Mouse (Mus musculus): ENCODE results near the gene Dmrtc2.
A peak's percentile ranks its signal among the peaks of the same experiment; 100 is the strongest.
"Not testable (repeated sequence)": the region's sequence is repeated elsewhere in the genome, so short reads cannot be mapped to it uniquely, and the experiment has no call there.

The Dmrtc2 gene

DNA sequence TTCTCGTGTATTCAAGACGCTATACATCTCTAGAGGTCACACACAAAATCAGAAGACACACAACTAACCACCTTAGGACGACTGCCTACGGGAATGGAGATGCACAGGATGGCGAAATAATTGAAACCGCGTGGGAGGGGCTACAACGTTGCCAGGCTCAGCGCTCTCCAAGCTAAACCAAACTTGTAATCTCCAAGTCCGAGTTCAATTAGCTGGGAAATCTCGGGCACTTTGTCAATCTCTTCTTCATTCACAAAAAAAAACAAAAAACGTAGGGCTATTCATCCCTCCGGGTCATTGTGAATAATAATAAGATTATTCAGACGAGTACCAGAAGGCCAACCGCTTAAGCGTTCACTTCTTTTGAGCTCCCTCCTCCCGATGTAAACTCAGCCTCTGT, 777 bp upstream of the Dmrtc2 start:
- DNase-seq (ENCODE audit: low read depth, low spot score): no peak

DNA sequence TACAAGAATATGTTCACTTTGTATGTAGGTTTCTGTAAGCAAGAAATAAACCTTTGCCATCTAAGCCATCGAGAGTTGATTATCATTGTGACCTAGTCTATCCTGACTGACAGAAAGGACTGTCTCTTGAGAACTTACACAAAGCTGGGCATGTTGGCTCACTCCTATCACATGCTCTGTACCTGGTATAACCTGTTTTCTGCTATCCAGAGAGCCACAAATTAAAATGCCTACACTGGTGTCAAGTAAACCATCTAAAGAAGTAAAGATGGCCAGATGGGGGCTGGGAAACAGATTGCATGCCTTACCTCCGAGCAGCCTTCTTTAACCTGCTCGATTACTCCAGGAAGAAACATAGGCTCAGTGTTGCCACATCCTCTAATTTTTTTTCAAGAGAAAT, 7.7 kb downstream of the Dmrtc2 start:
- DNase-seq (ENCODE audit: low read depth, low spot score): no peak

DNA sequence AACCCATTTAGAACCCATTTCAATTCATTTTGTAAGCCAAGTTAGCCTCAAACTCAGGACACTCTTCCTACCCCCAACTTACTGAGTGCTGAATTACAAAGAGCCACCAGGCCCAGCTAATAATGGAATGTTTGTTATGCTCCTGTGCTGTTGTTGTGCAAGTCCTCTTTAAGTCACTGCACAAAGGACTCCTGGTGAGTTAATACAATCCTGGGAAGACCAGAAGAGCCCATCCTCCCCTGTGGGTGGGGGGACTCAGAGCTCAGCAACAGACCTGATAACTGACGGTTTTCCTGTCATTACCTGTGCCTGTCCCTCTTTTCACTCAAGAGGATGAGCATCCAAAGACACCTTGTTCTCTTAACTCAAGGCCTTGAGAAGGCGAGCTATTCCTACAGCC, 9.8 kb downstream of the Dmrtc2 start:
- DNase-seq (ENCODE audit: low read depth, low spot score): no peak

DNA sequence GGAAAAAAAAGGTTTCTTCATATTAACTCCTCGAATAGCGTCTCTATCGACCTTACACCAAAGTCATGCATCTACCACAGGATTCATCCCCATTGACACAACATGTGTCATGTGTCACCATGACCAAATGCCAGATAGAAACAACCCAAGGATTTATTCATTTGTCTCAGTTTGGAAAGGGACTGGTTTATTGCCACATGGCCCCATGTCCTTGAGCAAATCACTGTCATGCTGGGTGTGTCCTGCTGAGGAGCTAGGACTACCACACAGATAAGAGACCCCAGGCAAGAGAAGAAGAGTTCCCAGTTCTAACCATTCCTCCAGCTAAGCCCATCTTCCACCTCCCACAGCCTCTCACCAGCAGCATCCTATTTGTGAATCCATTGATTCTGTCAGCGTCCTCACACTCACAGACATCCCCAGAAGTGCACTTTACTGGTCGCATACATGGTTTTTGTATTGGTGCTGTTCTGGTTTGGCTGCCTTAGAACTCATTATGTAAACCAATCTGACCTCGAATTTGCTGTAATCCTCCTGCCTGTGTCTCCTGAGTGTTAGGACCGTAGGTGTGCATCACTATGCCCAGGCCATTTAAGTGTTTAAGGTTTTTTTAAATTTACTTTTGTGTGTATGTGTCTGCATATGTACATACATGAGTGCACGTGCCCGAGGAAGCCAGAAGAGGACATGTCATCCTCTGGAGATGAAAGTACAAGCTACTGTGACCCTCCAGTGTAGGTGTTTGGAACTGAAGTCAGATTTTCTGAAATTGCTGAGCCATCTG, 12.8 kb downstream of the Dmrtc2 start:
- no peak for DNase-seq (ENCODE audit: low read depth, low spot score)

DNA sequence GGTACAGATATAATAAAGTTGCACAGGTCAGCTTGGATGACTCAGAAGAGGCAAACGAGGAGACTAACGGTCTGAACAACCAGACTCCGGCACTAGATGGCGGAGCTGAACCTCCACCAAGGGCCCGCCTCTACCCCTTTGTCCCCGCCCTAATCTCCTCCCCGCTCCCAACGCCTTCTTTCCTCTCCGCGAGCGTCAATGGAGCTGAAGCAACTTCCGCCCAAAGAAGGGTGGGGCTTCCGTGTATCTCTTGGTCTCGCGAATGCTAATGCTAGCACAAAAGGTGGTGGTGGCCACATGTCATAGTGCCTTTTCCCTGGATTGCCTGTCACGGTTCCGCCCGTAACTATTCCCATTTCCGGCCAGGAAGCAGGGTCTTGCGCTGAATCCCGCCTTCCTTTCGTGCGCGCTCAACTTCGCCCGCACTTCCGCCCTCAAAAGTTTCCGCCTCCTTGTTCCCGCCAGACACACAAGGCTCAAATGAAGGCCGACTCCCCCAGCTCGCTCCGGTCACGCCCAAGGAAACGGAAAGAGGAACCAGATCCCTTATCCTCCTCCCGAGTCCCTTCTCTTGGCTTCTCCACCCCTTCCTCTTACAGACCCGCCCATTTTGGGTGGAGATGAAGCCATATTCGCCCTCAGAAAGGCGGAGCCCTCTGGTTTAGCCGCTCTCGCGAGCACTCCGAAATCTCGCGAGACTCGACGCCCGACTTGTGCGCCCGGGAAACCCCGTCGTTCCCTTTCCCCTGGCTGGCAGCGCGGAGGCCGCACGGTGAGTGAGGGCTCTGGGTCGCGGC, 14.2 kb downstream of the Dmrtc2 start, which contains the start of gene Rps19:
Gene Rps19 (plus strand): TSS at position 476 of the 797 bp plus-strand sequence.
- peak; percentile 100 for DNase-seq (ENCODE audit: low read depth, low spot score)

DNA sequence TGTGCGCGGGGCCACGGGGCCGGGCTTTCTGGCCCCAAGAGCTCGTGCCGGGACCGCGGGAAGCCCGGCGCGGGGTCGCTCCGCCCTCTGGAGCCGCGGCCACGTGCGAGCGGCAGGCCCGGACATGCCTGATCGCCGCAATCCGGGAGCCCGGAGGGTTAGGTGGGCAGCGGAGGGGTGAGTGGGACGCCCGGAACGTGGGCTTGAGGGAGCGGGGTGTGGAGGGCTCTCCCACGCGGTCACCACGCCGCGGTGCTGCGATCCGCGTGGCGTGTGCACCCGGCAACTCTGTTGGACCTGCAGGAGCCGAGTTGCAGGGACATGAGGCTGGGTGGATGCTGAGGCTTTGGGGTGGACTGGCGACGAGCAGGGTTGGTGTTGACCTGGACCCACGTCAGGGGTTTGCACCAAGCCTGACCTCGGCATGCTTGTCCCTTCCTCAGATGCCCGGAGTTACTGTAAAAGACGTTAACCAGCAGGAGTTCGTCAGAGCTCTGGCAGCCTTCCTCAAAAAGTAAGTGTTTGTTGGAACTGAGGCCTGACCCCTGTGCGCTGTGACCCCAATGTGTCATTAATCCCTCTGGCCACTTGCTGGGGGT, 14.9 kb downstream of the Dmrtc2 start:
- no peak for DNase-seq (ENCODE audit: low read depth, low spot score)

DNA sequence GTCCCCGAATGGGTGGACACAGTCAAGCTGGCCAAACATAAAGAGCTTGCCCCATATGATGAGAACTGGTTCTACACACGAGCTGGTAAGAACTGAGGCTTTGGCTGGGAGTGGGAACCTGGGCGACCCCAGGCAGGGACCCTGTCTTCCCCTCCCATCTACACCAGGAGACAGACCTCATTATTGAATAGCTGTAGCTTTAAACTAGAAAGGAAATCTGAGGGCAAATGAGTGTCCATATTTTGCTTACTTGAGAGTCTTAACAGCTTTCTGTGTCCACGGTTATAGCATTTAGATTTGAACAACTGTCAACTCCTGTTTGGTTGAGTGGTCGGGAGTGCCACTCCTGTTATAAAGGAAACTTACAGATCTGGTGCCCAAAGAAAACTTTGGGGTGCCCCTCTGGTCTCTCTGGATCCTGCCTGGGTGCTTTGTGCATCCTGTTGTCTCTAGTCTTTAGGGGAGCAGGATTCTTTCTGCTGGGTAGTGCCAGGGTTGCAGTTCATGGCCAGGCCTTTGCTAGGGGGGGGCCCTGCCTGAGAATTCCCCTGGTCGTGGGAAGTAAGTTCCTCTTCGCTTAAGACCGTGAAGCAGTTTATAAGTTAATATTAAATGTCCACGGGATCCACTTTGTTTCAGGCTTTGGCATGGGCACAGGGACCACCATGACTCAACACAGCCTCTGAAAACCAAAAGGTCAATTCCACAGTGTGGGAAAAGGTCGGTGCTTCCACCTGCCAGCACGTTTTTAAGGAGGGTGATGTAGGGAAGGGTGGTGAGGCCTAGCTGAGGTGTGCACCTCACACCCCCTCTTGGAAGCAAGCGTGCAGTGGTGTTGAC, 15.8 kb downstream of the Dmrtc2 start:
- DNase-seq (ENCODE audit: low read depth, low spot score): no peak

DNA sequence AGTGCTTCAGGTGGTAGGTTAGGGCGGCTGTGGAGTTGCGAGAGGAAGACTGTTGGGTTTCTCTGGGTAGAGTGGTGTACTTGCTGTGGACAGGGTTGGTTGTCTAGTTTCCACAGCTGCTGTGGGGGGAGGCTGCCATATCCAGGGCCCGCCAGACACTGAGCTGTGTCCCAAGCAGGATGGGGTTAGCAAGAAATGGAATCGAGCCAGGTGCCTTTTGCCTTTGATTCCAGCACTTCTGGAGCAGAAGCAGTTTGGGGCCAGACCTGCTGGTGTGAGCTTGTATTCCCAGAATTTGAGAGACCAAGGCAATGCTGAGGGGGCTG, 16.4 kb downstream of the Dmrtc2 start:
- no peak for DNase-seq (ENCODE audit: low read depth, low spot score)

DNA sequence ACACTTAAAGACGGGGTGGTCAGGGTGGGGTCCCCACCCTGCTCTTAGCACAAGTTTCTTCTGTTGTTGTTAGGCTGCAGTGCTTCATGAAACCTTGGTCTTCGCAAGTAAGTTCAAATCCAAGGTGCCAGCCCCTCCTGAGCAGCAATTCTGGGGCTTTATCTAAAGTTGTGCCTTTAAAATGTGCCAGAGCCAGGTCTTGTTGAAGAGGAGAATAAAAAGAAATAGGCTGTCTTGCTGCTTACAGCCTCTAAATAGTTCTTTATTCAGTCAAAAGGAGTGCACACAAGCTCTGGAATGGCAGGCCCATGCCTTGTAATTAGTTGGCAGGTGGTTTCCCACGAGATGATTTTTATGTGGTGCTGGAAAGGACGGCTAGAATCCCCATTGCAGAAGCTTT, 17.2 kb downstream of the Dmrtc2 start:
- DNase-seq (ENCODE audit: low read depth, low spot score): no peak

DNA sequence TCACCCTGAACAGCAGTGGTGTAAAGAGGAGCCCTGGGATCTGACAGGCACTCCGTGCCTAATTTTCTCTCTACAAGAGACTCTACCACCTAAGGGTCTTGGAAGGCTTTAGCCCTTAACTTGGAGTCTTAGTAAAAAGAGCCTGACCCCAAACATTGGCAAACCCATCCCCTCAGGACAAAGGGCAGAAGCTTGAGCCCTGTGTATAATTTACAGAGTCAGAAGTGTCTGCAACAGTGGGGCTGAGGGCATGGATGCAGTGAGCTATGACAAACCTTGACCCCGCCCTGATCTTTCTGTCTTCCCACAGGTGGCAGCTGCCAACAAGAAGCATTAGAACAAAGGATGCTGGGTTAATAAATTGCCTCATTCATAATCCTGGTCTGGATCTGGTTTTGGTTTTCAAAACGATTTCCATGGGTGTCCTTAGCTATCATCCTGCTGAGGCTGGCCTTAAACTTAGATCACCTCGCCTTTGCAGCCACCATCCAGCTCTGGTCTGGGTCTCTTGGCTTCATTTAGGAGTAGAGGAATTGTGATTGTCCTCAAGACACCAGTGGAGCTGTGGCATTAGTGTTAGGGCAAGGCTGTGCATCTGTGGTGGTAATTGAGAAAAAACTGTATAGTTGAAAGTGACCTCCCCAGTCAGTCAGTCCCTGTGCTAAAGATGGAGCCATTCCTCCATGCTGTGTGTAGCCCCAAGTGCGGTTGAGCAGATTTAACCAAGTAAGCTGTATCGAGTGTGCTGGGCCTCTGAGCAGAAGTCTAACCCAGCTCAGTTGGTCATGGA, 19.8 kb downstream of the Dmrtc2 start:
- DNase-seq (ENCODE audit: low read depth, low spot score): no peak

DNA sequence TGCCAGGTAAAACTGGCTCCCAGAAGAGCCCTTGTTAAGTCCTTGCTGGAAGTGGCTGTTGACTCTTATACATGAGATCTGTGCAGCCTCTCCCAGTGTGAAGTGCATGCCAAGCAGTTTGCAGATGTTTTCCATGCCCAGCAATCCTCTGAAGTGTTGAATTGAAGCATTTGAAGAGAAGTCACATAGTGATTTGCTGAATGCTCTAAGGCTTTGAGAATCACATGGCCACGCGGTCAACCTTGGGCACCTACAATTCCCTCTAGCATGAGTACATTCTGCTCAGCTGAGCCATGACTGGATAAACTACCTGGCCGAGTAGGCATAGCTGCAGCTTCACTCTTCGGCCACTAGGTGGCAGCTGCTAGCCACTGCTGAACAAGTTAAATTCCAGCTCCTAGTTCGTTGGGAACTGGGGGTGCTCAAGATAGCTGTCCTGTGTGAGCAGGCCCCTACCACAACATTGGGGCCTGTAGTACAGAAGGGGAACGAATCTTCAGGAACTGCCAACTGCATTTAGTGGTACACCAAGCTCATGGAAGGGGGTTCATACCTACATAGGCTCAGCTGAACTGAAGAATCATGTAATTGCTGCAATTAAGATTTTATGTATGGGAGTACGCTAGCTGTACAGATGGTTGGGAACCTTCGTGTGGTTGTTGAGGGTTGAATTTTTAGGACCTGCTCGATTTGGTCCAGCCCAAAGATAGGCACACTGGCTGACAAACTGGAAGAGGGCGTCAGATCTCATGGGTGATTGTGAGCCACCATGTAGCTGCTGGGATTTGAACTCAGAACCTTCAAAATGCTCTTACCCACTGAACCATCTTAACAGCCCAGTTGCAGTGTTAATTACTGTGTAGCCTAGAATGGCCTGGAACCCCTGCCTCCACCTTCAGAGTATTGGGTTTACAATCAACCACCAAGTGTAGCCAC, 20.7 kb downstream of the Dmrtc2 start:
- DNase-seq (ENCODE audit: low read depth, low spot score): peak; percentile 83

DNA sequence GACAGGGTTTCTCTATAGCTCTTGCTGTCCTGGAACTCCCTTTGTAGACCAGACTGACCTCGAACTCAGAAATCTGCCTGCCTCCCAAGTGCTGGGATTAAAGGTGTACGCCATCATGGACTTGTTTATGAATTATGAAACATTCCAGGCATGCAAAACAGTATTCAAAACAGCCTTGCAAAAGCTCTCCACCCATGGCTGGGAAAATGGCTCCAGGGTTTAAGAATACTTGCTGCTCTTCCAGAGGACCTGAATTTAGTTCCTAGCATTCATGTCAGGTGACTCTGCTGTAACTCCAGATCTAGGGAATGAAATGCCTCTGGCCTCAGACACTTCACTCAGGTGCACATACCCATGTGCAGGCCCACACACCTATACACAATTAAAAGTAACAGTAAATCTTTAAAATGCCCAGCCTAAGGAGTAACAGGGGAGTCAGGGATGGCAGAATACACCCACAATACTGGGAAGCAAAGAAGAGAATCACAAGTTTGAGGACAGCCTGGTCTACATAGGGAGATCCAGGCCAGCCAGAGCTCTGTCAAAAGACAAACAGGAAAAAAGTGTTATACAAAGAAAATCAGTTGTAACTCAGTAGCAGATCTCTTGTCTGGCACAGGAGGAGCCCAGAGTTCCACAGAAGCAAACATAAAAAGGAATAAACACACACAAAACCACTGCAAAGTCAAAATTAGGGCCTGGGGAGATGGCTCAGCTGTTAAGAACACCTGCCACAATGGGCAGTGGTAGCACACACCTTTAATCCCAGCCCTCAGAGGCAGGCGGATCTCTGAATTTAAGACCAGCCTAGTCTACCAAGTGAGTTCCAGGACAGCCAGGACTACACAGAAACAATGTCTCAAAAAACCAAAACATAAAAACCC, 21.6 kb downstream of the Dmrtc2 start:
- DNase-seq (ENCODE audit: low read depth, low spot score): no peak

DNA sequence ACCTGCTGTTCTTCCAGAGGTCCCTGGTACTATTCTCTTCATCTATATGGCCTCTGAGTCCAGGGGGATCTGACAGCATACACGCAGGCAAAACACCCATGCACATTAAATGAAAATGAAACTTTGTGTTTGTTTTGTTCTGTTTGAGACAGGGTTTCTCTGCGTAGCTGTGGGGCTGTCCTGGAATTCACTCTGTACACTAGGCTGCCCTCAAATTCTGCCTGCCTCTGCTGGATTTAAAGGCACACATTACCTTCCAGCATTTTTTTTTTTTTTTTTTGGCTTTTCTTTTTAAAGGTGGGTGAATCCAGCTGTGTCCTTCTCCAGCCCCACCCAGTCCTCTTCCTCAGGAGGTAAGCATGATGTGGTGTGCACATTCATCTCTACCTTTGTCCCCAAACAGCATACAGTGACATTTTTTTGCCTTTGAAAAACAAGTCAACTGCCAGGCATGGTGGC, 22.3 kb downstream of the Dmrtc2 start:
- no peak for DNase-seq (ENCODE audit: low read depth, low spot score)

DNA sequence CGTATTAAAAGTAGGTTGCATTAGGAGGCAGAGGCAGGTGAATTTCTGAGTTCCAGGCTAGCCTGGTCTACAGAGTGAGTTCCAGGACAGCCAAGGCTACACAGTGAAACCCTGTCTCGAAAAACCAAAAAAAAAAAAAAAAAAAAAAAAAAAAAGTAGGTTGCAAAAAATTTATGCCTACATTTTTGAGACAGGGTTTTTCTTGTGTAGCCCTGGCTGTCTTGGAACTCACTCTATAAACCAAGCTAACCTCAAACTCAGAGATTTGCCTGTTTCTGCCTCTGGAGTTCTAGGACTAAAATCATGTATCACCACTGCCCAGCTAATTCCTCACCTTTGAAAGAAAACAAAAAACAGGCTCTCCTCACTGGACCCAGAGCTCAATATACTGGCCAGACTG, 25.9 kb downstream of the Dmrtc2 start:
- DNase-seq (ENCODE audit: low read depth, low spot score): not testable (repeated sequence)

DNA sequence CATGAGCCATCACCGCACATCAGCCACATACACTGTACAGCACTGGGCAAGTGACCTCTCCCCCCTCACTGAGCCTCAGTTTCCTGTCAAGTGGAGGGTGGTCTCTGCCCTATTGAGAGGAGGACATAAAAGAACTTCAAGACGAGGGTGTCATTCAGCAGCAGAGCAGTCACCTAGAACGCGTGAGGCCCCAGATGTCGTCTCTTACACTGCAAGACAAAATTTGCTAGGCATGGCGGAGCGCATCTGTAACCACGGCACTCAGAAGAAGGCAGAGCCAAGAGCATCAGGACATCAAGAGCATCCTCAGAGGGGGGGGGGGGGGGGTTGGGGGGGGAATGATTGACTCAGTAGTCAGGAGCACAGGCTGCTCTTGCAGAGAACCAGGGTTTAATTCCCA, 26.4 kb downstream of the Dmrtc2 start:
- no peak for DNase-seq (ENCODE audit: low read depth, low spot score)

DNA sequence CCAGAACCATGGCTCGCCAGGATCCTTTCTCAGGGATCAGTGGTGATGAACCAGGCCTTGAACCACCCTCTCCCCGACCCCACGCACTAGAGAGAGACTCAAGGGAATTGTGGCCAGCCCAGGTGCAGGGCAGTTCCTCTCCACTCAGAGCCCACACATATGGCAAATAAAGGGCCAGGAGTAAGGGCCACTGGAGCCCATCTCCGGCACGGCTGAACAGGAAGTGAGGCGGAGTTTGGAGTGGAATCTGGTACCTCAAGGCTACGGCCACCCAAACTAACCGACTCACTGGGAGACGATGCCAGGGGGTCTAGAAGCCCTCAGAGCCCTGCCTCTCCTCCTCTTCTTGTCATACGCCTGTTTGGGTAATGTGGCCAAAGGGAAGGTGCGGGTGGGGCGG, 27.4 kb downstream of the Dmrtc2 start, which contains the start of gene Cd79a:
Gene Cd79a (plus strand): TSS at position 158 of the 400 bp plus-strand sequence.
- no peak for DNase-seq (ENCODE audit: low read depth, low spot score)

DNA sequence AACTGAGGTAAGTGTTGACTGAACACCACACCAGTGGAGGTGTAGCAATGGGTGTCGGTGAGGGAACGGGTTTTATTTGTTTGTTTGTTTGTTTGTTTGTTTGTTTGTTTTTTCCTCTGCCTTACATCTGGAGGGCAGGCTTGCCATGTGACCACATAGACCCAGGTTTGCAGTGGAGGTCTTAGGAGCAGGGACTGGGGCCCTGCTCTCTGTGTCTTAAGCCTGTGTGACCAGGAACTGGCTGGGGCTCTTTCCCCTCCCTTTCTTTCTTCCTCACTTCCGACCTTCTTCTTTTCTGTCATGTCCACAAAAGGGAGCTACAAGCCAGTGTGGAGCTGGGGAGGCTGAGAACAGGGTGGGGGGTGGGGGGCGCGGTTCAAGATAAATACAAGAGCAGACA, 28.1 kb downstream of the Dmrtc2 start:
- no peak for DNase-seq (ENCODE audit: low read depth, low spot score)

DNA sequence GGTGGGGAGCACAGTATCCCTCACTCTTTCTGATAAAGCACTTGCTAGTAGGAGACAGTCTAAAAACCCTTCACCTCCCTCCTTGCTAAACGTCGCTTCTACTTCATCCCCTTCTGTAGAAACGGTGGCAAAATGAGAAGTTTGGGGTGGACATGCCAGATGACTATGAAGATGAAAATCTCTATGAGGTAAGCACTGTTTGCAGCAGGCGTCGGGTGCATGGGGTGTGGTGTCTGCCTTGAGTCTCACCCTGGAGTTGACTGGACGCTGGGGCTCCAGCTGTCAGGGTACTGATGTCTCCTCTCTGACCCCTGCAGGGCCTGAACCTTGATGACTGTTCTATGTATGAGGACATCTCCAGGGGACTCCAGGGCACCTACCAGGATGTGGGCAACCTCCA, 31.3 kb downstream of the Dmrtc2 start:
- DNase-seq (ENCODE audit: low read depth, low spot score): no peak

DNA sequence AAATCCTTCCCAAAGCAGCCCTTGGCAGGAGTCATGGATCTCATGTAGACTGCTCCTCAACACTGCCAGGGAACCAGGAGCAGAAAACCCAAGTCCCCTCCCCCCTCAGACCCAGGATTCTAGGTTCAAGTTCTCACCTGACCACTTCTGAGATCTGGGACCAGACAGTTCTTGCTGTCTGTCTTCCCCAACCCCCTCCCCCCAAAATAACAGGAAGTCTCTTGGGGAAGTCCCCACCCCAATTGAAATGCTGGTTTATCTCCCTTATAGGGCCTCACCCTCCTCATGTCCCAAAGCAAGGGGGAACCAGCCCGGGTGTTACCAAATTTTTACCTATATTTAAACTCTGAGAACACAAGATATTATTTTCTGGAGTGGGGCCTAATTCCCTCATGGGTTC, 32.0 kb downstream of the Dmrtc2 start:
- DNase-seq (ENCODE audit: low read depth, low spot score): no peak
